Mouse (Mus musculus) ES-CJ7 (cell line): Measurements from ENCODE around the gene B4galt2.

Experiments
- DNase-seq: peaks from one replicate; pipeline ENCODE4 v3.0.0; 2011; ENCODE audit warnings: low read depth, low spot score

The B4galt2 gene

GRCm38 (mm10) chr4:117870437-117870836 lies 12.8 kb downstream of the B4galt2 start:
- no peak for DNase-seq

GRCm38 (mm10) chr4:117869317-117869716 lies 14.0 kb downstream of the B4galt2 start:
- no peak for DNase-seq

- DNase-seq, result peak; percentile 53
These were observed 15.5 kb downstream of the B4galt2 start for GRCm38 (mm10) chr4:117867823-117868222.

GRCm38 (mm10) chr4:117867000-117867399 lies 16.3 kb downstream of the B4galt2 start:
- DNase-seq, result no peak

GRCm38 (mm10) chr4:117866083-117866482 lies 17.2 kb downstream of the B4galt2 start:
- no peak for DNase-seq

- DNase-seq, result no peak
These were observed 20.5 kb downstream of the B4galt2 start for GRCm38 (mm10) chr4:117862823-117863222.

- DNase-seq, result no peak
These were observed 22.7 kb downstream of the B4galt2 start for GRCm38 (mm10) chr4:117860570-117860969.

- DNase-seq, result no peak
These were observed 24.5 kb downstream of the B4galt2 start for GRCm38 (mm10) chr4:117858794-117859193.

GRCm38 (mm10) chr4:117855146-117855545 lies 28.1 kb downstream of the B4galt2 start:
- no peak for DNase-seq

- no peak for DNase-seq
These were observed 31.0 kb downstream of the B4galt2 start for GRCm38 (mm10) chr4:117852152-117852868.

- DNase-seq, result no peak
These were observed 32.4 kb downstream of the B4galt2 start for GRCm38 (mm10) chr4:117850871-117851270.

GRCm38 (mm10) chr4:117850176-117850575 lies 33.1 kb downstream of the B4galt2 start:
- no peak for DNase-seq

- DNase-seq, result no peak
These were observed 33.8 kb downstream of the B4galt2 start for GRCm38 (mm10) chr4:117849506-117849905.

- no peak for DNase-seq
These were observed 34.2 kb downstream of the B4galt2 start for GRCm38 (mm10) chr4:117849063-117849462.

GRCm38 (mm10) chr4:117847011-117847410 lies 36.3 kb downstream of the B4galt2 start:
- no peak for DNase-seq

GRCm38 (mm10) chr4:117846261-117846660 lies 37.0 kb downstream of the B4galt2 start:
- DNase-seq, result no peak

GRCm38 (mm10) chr4:117845316-117845715 lies 38.0 kb downstream of the B4galt2 start:
- DNase-seq, result no peak

- DNase-seq, result no peak
These were observed 38.8 kb downstream of the B4galt2 start for GRCm38 (mm10) chr4:117844467-117844866.

- no peak for DNase-seq
These were observed 40.2 kb downstream of the B4galt2 start for GRCm38 (mm10) chr4:117843101-117843500.

GRCm38 (mm10) chr4:117841566-117841965 lies 41.7 kb downstream of the B4galt2 start:
- DNase-seq, result no peak

GRCm38 (mm10) chr4:117840821-117841220 lies 42.5 kb downstream of the B4galt2 start:
- DNase-seq, result no peak

- DNase-seq, result no peak
These were observed 43.9 kb downstream of the B4galt2 start for GRCm38 (mm10) chr4:117839366-117839765.

- DNase-seq, result no peak
These were observed 46.0 kb downstream of the B4galt2 start for GRCm38 (mm10) chr4:117837271-117837670.
